Mouse (Mus musculus) limb, embryonic 12.5 days (tissue): ENCODE results near the gene Olfr372. TPM values are rescaled to one million over a fixed set of nuclear protein-coding genes. Genes with fewer than 3 reads are reported as not detected.
"Not testable (repeated sequence)": the region's sequence is repeated elsewhere in the genome, so short reads cannot be mapped to it uniquely, and the experiment has no call there.

Experiments used
- ATAC-seq: fragments of 200-750 bp; cut with Nextera tagmentation; 2 replicates; pipeline ENCODE4 v1.8.0; 2017; ENCODE audit warnings: low read depth, moderate TSS enrichment; ENCODE audit not compliant: insufficient number of reproducible peaks, insufficient read depth, low FRiP score, low TSS enrichment
- H3K27ac ChIP-seq: fragments of 300-500 bp; sonication (generic); 2 replicates; pipeline ENCODE4 v1.5.1; 2016; ENCODE audit warnings: mild to moderate bottlenecking, moderate library complexity
- H3K27me3 ChIP-seq: fragments of 300-500 bp; sonication (generic); 2 replicates; pipeline ENCODE4 v1.6.1; 2016; ENCODE audit warnings: mild to moderate bottlenecking, moderate library complexity
- H3K36me3 ChIP-seq: fragments of 300-500 bp; sonication (generic); 2 replicates; pipeline ENCODE4 v1.6.1; 2016; ENCODE audit warnings: mild to moderate bottlenecking, moderate library complexity
- H3K4me1 ChIP-seq: fragments of 300-500 bp; sonication (generic); replicated peaks from 2 replicates; pipeline ENCODE4 v1.6.1; 2016
- H3K4me2 ChIP-seq: fragments of 300-500 bp; sonication (generic); 2 replicates; pipeline ENCODE4 v1.6.1; 2016; ENCODE audit warnings: mild to moderate bottlenecking, moderate library complexity
- H3K4me3 ChIP-seq: fragments of 300-500 bp; sonication (generic); replicated peaks from 2 replicates; pipeline ENCODE4 v1.5.1; 2016; ENCODE audit warnings: mild to moderate bottlenecking
- H3K9ac ChIP-seq: fragments of 300-500 bp; sonication (generic); replicated peaks from 2 replicates; pipeline ENCODE4 v1.6.1; 2016; ENCODE audit warnings: mild to moderate bottlenecking, moderate library complexity
- H3K9me3 ChIP-seq: fragments of 300-500 bp; sonication (generic); 2 replicates; pipeline ENCODE4 v1.6.1; 2016; ENCODE audit warnings: mild to moderate bottlenecking, moderate library complexity
- WGBS: fragments of 180-500 bp; shearing (Covaris S2); methylation state at CpG from one replicate; pipeline ENCODE4 v1.1.7; 2016; 5-methylcytosine and 5-hydroxymethylcytosine counted together
- polyA plus RNA-seq: library from polyadenylated mRNA; unstranded; fragments of >200 nt; fragmentation: Nextera tagmentation; extraction: Ambion mirVana; gene quantifications from 2 replicates; pipeline ENCODE4 v1.2.1, GENCODE M21; 2016

The Olfr372 gene
- polyA plus RNA-seq, result not detected in 2 replicates

- not testable (repeated sequence) for ATAC-seq, H3K4me1 ChIP-seq, H3K4me3 ChIP-seq, H3K4me2 ChIP-seq, H3K27ac ChIP-seq, H3K9ac ChIP-seq, H3K36me3 ChIP-seq, H3K27me3 ChIP-seq, H3K9me3 ChIP-seq
- 82% methylated on average over 4 of the region's 4 CpGs for WGBS
These were observed at the start of gene Olfr372 for GRCm38 (mm10) chr8:72040918-72041317. TSS of gene Olfr372 (plus strand) at chr8:72041218.

- H3K4me2 ChIP-seq, result no peak overlapping the region
- no peaks in the 10 kb centered on the region for H3K9me3 ChIP-seq
- H3K4me3 ChIP-seq, result no peak overlapping the region
- H3K36me3 ChIP-seq, result no peaks in the 10 kb centered on the region
- ATAC-seq, result no peak
- no peak overlapping the region for H3K9ac ChIP-seq
- 88% methylated on average over 1 of the region's 1 CpGs for WGBS
- H3K27ac ChIP-seq, result no peak overlapping the region
- H3K4me1 ChIP-seq, result no peaks in the 10 kb centered on the region
- no peaks in the 10 kb centered on the region for H3K27me3 ChIP-seq
These were observed 41.6 kb upstream of the Olfr372 start for GRCm38 (mm10) chr8:71999434-71999833.

GRCm38 (mm10) chr8:72000223-72000622, 40.8 kb upstream of the Olfr372 start:
- WGBS, result 61% methylated on average over 3 of the region's 3 CpGs
- Histone ChIP-seq H3K27me3 (no peaks in the 10 kb centered on the region), H3K9ac (no peak overlapping the region), H3K4me2 (no peak overlapping the region), H3K27ac (no peak overlapping the region), H3K9me3 (no peaks in the 10 kb centered on the region), H3K4me3 (no peak overlapping the region), H3K36me3 (no peaks in the 10 kb centered on the region), H3K4me1 (no peaks in the 10 kb centered on the region)
- no peak for ATAC-seq

- no peak overlapping the region for H3K4me2 ChIP-seq
- ATAC-seq, result no peak
- no peak overlapping the region for H3K4me3 ChIP-seq
- no peaks in the 10 kb centered on the region for H3K9me3 ChIP-seq
- H3K27ac ChIP-seq, result no peak overlapping the region
- H3K36me3 ChIP-seq, result no peaks in the 10 kb centered on the region
- H3K27me3 ChIP-seq, result no peaks in the 10 kb centered on the region
- H3K9ac ChIP-seq, result no peak overlapping the region
- H3K4me1 ChIP-seq, result no peaks in the 10 kb centered on the region
These were observed 38.1 kb upstream of the Olfr372 start for GRCm38 (mm10) chr8:72002942-72003341.

GRCm38 (mm10) chr8:72005912-72006311, 35.1 kb upstream of the Olfr372 start:
- Histone ChIP-seq H3K9ac (no peak overlapping the region), H3K9me3 (no peaks in the 10 kb centered on the region), H3K4me3 (no peak overlapping the region), H3K27ac (no peak overlapping the region), H3K4me1 (no peaks in the 10 kb centered on the region), H3K4me2 (no peak overlapping the region), H3K36me3 (no peaks in the 10 kb centered on the region), H3K27me3 (no peaks in the 10 kb centered on the region)
- WGBS, result 80% methylated on average over 3 of the region's 3 CpGs
- ATAC-seq, result no peak

GRCm38 (mm10) chr8:72006763-72007162, 34.3 kb upstream of the Olfr372 start:
- no peak overlapping the region for H3K4me3 ChIP-seq
- H3K36me3 ChIP-seq, result no peaks in the 10 kb centered on the region
- ATAC-seq, result no peak
- H3K4me2 ChIP-seq, result no peak overlapping the region
- no peaks in the 10 kb centered on the region for H3K9me3 ChIP-seq
- no peaks in the 10 kb centered on the region for H3K4me1 ChIP-seq
- 84% methylated on average over 1 of the region's 1 CpGs for WGBS
- H3K9ac ChIP-seq, result no peak overlapping the region
- no peak overlapping the region for H3K27ac ChIP-seq
- no peaks in the 10 kb centered on the region for H3K27me3 ChIP-seq

- Histone ChIP-seq H3K36me3 (no peaks in the 10 kb centered on the region), H3K4me1 (no peaks in the 10 kb centered on the region), H3K4me2 (no peak overlapping the region), H3K9ac (no peak overlapping the region), H3K9me3 (no peaks in the 10 kb centered on the region), H3K27ac (no peak overlapping the region), H3K4me3 (no peak overlapping the region), H3K27me3 (no peaks in the 10 kb centered on the region)
- WGBS, result 77% methylated on average over 3 of the region's 3 CpGs
- ATAC-seq, result no peak
These were observed 32.8 kb upstream of the Olfr372 start for GRCm38 (mm10) chr8:72008134-72008641.

- H3K27me3 ChIP-seq, result no peaks in the 10 kb centered on the region
- H3K27ac ChIP-seq, result no peak within 1 kb of the TSS
- WGBS, result 75% methylated on average over 3 of the region's 3 CpGs
- H3K4me1 ChIP-seq, result no peaks in the 10 kb centered on the region
- no peaks in the 10 kb centered on the region for H3K36me3 ChIP-seq
- no peak for ATAC-seq
- H3K9ac ChIP-seq, result no peak within 1 kb of the TSS
- no peaks in the 10 kb centered on the region for H3K9me3 ChIP-seq
- no peak within 1 kb of the TSS for H3K4me2 ChIP-seq
- no peak within 1 kb of the TSS for H3K4me3 ChIP-seq
These were observed 31.5 kb upstream of the Olfr372 start, which contains the start of gene Cyp4f18 for GRCm38 (mm10) chr8:72009473-72009872. TSS of gene Cyp4f18 (minus strand) at chr8:72009626.

GRCm38 (mm10) chr8:72013506-72014228, 27.4 kb upstream of the Olfr372 start:
- H3K4me3 ChIP-seq, H3K9ac ChIP-seq, ATAC-seq, H3K27me3 ChIP-seq, H3K4me2 ChIP-seq, H3K4me1 ChIP-seq, H3K27ac ChIP-seq, H3K9me3 ChIP-seq, H3K36me3 ChIP-seq: not testable (repeated sequence)
- WGBS, result 72% methylated on average over 6 of the region's 6 CpGs

GRCm38 (mm10) chr8:72017339-72017738, 23.7 kb upstream of the Olfr372 start:
- not testable (repeated sequence) for H3K9me3 ChIP-seq, H3K4me1 ChIP-seq, H3K27me3 ChIP-seq, H3K27ac ChIP-seq, H3K4me2 ChIP-seq, H3K36me3 ChIP-seq, H3K9ac ChIP-seq, H3K4me3 ChIP-seq, ATAC-seq
- 73% methylated on average over 2 of the region's 2 CpGs for WGBS

- no peak overlapping the region for H3K4me3 ChIP-seq
- H3K4me2 ChIP-seq, result no peak overlapping the region
- no peak overlapping the region for H3K9ac ChIP-seq
- no peak for ATAC-seq
- H3K36me3 ChIP-seq, result no peaks in the 10 kb centered on the region
- H3K27me3 ChIP-seq, result no peaks in the 10 kb centered on the region
- H3K27ac ChIP-seq, result no peak overlapping the region
- no peaks in the 10 kb centered on the region for H3K4me1 ChIP-seq
- no peaks in the 10 kb centered on the region for H3K9me3 ChIP-seq
- WGBS, result 76% methylated on average over 2 of the region's 2 CpGs
These were observed 22.9 kb upstream of the Olfr372 start for GRCm38 (mm10) chr8:72018141-72018540.

GRCm38 (mm10) chr8:72019022-72019421, 22.0 kb upstream of the Olfr372 start:
- not testable (repeated sequence) for H3K27ac ChIP-seq, H3K36me3 ChIP-seq, H3K4me2 ChIP-seq, ATAC-seq, H3K9ac ChIP-seq, H3K4me1 ChIP-seq, H3K4me3 ChIP-seq, H3K27me3 ChIP-seq, H3K9me3 ChIP-seq
- WGBS, result 81% methylated on average over 1 of the region's 1 CpGs
